Mouse (Mus musculus): Measurements from ENCODE around the gene Slc26a3.

DNA sequence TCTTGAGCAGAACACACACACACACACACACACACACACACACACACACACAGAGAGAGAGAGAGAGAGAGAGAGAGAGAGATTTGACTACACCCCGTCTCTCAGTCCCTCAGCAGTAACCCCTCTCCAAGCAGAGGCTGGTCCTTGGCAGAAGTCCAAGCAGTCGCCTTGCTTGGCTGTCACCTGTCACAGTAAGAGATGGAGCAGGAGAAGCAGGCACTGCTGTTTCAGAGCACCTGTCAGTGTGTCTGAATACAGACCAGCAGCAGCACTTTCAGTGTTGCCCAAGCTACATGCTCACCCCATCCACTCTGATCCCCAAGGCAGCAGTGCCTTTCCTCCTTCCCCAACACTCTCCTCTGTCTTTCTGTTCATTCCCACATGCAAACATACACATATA, 9.8 kb upstream of the Slc26a3 start:
- TF ChIP-seq CTCF (IDR thresholded peaks at IDR 0.05) (no peak), POLR2A (IDR thresholded peaks at IDR 0.05; ENCODE audit: insufficient read depth, low read depth, low read length) (no peak), EP300 (IDR thresholded peaks at IDR 0.05; ENCODE audit: insufficient read depth, low read depth, low read length) (no peak)
